Mouse (Mus musculus): ENCODE data around the gene Nusap1. TPM values are rescaled to one million over a fixed set of nuclear protein-coding genes. Genes with fewer than 3 reads are reported as not detected.

Gene Nusap1
- total and polyA plus RNA-seq, 3 experiments, result 29.0 to 92.7 (median 41.1) TPM

GRCm38 (mm10) chr2:119698472-119698871 is 80.4 kb downstream of the Nusap1 start:
- peak overlapping the region; percentile 54; the same call in 1 of the 2 replicates for H3K4me2 ChIP-seq (ENCODE audit: insufficient read depth, low read depth, poor library complexity, severe bottlenecking)
- no peak for TF ChIP-seq PAX5 (IDR thresholded peaks at IDR 0.05; ENCODE audit: low read length)
- no peak for TF ChIP-seq KAT2A (IDR thresholded peaks at IDR 0.05; ENCODE audit: insufficient replicate concordance, low read length)
- peak; percentile 73; the same call in 1 of the 2 replicates for TF ChIP-seq MEF2A (IDR thresholded peaks at IDR 0.05; ENCODE audit: borderline replicate concordance, low read depth, low read length)
- TF ChIP-seq MAX (IDR thresholded peaks at IDR 0.05; ENCODE audit: low read length), result peak; percentile 32; the same call in 1 of the 2 replicates
- TF ChIP-seq ELF1 (IDR thresholded peaks at IDR 0.05; ENCODE audit: low read depth, low read length), result peak; percentile 70
- TF ChIP-seq UBTF (IDR thresholded peaks at IDR 0.05; ENCODE audit: low read depth, low read length), result no peak
- TF ChIP-seq HCFC1 (IDR thresholded peaks at IDR 0.05; ENCODE audit: low read depth, low read length), result peak; percentile 42; the same call in 1 of the 2 replicates
- TF ChIP-seq JUND (conservative IDR thresholded peaks at IDR 0.05; ENCODE audit: low read depth, low read length), result 0 out of 2 replicates have a peak, but pooled peaks have one; percentile 42
- TF ChIP-seq ZKSCAN1 (IDR thresholded peaks at IDR 0.05; ENCODE audit: borderline replicate concordance, low read depth, low read length), result peak; percentile 12; the same call in 1 of the 2 replicates
- peak; percentile 89 for TF ChIP-seq EP300 (IDR thresholded peaks at IDR 0.05; ENCODE audit: low read length)
- peak; percentile 69 for TF ChIP-seq TCF12 (IDR thresholded peaks at IDR 0.05; ENCODE audit: low read depth, low read length)
- peak; percentile 85 for TF ChIP-seq IRF4 (IDR thresholded peaks at IDR 0.05; ENCODE audit: low read depth, low read length)
- TF ChIP-seq MAZ (IDR thresholded peaks at IDR 0.05; ENCODE audit: low read depth, low read length), result peak; percentile 62; the same call in 1 of the 2 replicates
- TF ChIP-seq ETS1 (conservative IDR thresholded peaks at IDR 0.05; ENCODE audit: low read depth, low read length), result peak; percentile 62
- peak; percentile 86 for TF ChIP-seq BHLHE40 (IDR thresholded peaks at IDR 0.05; ENCODE audit: low read depth, low read length)
- TF ChIP-seq MYC (IDR thresholded peaks at IDR 0.05; ENCODE audit: low read depth, low read length), result peak; percentile 58; the same call in 1 of the 2 replicates
- dilution Hi-C loops (cut with MboI; ENCODE audit: extremely low pct_ligation_motif_present, extremely low pct_unique_long_range_greater_than_20kb, low sequenced_read_pairs) (no loop called here), in situ Hi-C loops (cut with MboI; ENCODE audit: low pct_ligation_motif_present, low pct_unique_long_range_greater_than_20kb, low sequenced_read_pairs) (loop anchor here (10.0 kb wide), 1 partner anchor 196 kb away; the partner anchor contains the start of gene Mga)
- H3K4me1 ChIP-seq (ENCODE audit: control insufficient read depth in 1 of 2, insufficient read depth in 2 of 2), result peaks cover 6 to 75% of the 10 kb centered on the region in 2 experiments
- peak overlapping the region; percentile 73; the same call in 1 of the 2 replicates for H3K27ac ChIP-seq (ENCODE audit: insufficient read depth, low read depth)
- no peak overlapping the region for H3K9ac ChIP-seq (ENCODE audit: insufficient read depth, low read depth)
- peak; percentile 95 for DNase-seq (ENCODE audit: extremely low read depth)
- no peaks in the 10 kb centered on the region for H3K9me3 ChIP-seq (replicated peaks; ENCODE audit: low read length)
- no peaks in the 10 kb centered on the region; the same call in 1 of the 2 replicates for H3K79me2 ChIP-seq (replicated peaks; ENCODE audit: control insufficient read depth, extremely low read depth, insufficient read depth, poor library complexity, severe bottlenecking)
- no peak overlapping the region for H3K4me3 ChIP-seq (replicated peaks in 1 of 3; ENCODE audit: low read depth in 2 of 3, low read length in 2 of 3, poor library complexity in 1 of 3)
- no peaks in the 10 kb centered on the region for H3K27me3 ChIP-seq (replicated peaks)
- peaks cover 5 to 39% of the 10 kb centered on the region in 2 experiments for H3K36me3 ChIP-seq (replicated peaks in 1 of 2; ENCODE audit: control insufficient read depth in 1 of 2, insufficient read depth in 1 of 2, low read length in 1 of 2)

GRCm38 (mm10) chr2:119699962-119700361 is 81.9 kb downstream of the Nusap1 start:
- peaks cover 6 to 60% of the 10 kb centered on the region in 2 experiments for H3K4me1 ChIP-seq (ENCODE audit: control insufficient read depth in 1 of 2, insufficient read depth in 2 of 2)
- TF ChIP-seq GABPA (IDR thresholded peaks at IDR 0.05; ENCODE audit: insufficient replicate concordance, low read depth, low read length) (no peak), CHD2 (IDR thresholded peaks at IDR 0.05; ENCODE audit: low read length) (no peak), CTCF (conservative IDR thresholded peaks at IDR 0.05 in 1 of 2, IDR thresholded peaks at IDR 0.05 in 1 of 2; ENCODE audit: low read depth in 2 of 2, low read length in 2 of 2) (no peak), MAZ (IDR thresholded peaks at IDR 0.05; ENCODE audit: low read depth, low read length) (no peak), MXI1 (IDR thresholded peaks at IDR 0.05; ENCODE audit: low read depth, low read length) (no peak), ETS1 (conservative IDR thresholded peaks at IDR 0.05; ENCODE audit: low read depth, low read length) (no peak), ZMIZ1 (IDR thresholded peaks at IDR 0.05; ENCODE audit: low read depth, low read length) (no peak), USF1 (IDR thresholded peaks at IDR 0.05; ENCODE audit: low read depth, low read length) (no peak), ELF1 (IDR thresholded peaks at IDR 0.05; ENCODE audit: low read depth, low read length) (no peak), IRF4 (IDR thresholded peaks at IDR 0.05; ENCODE audit: low read depth, low read length) (no peak), NELFE (IDR thresholded peaks at IDR 0.05; ENCODE audit: low read depth, low read length) (no peak), PAX5 (IDR thresholded peaks at IDR 0.05; ENCODE audit: low read length) (no peak), POLR2AphosphoS2 (IDR thresholded peaks at IDR 0.05; ENCODE audit: low read depth, low read length) (no peak), HCFC1 (IDR thresholded peaks at IDR 0.05; ENCODE audit: low read depth, low read length) (no peak), MAFK (IDR thresholded peaks at IDR 0.05; ENCODE audit: insufficient replicate concordance, low read length) (no peak), ZNF384 (IDR thresholded peaks at IDR 0.05; ENCODE audit: low read depth, low read length) (no peak), CHD1 (IDR thresholded peaks at IDR 0.05; ENCODE audit: low read depth, low read length) (no peak)
- in situ Hi-C loops (cut with MboI; ENCODE audit: low pct_ligation_motif_present, low pct_unique_long_range_greater_than_20kb, low sequenced_read_pairs) (loop anchor here (10.0 kb wide), 1 partner anchor 195 kb away; the partner anchor contains the start of gene Mga), dilution Hi-C loops (cut with MboI; ENCODE audit: extremely low pct_ligation_motif_present, extremely low pct_unique_long_range_greater_than_20kb, low sequenced_read_pairs) (no loop called here)
- no peak overlapping the region for H3K27ac ChIP-seq (ENCODE audit: insufficient read depth, low read depth)
- H3K4me3 ChIP-seq (replicated peaks in 1 of 3; ENCODE audit: low read depth in 2 of 3, low read length in 2 of 3, poor library complexity in 1 of 3), result no peak overlapping the region
- no peaks in the 10 kb centered on the region for H3K27me3 ChIP-seq (replicated peaks)
- H3K9ac ChIP-seq (ENCODE audit: insufficient read depth, low read depth), result no peak overlapping the region
- H3K4me2 ChIP-seq (ENCODE audit: insufficient read depth, low read depth, poor library complexity, severe bottlenecking), result no peak overlapping the region
- DNase-seq (ENCODE audit: extremely low read depth), result no peak
- H3K9me3 ChIP-seq (replicated peaks; ENCODE audit: low read length), result no peaks in the 10 kb centered on the region
- H3K36me3 ChIP-seq (replicated peaks in 1 of 2; ENCODE audit: control insufficient read depth in 1 of 2, insufficient read depth in 1 of 2, low read length in 1 of 2), result peaks cover 5 to 45% of the 10 kb centered on the region in 2 experiments
- H3K79me2 ChIP-seq (replicated peaks; ENCODE audit: control insufficient read depth, extremely low read depth, insufficient read depth, poor library complexity, severe bottlenecking), result no peaks in the 10 kb centered on the region; the same call in 1 of the 2 replicates
